Mouse (Mus musculus) bone marrow, adult 2 months (tissue): ENCODE results near the gene Ccdc158.

Experiments used
- CTCF ChIP-seq: fragments of 200-500 bp; IDR thresholded peaks from 2 replicates; pipeline ENCODE4 v1.5.1; 2011; ENCODE audit warnings: low read length, control low read depth; ENCODE audit not compliant: control insufficient read depth, insufficient read depth
- POLR2A ChIP-seq: fragments of 200-500 bp; IDR thresholded peaks from 2 replicates; pipeline ENCODE4 v1.6.1; 2011; ENCODE audit warnings: low read depth, mild to moderate bottlenecking, control low read depth, low read length, borderline replicate concordance; ENCODE audit not compliant: control insufficient read depth

- no peak for TF ChIP-seq POLR2A
- TF ChIP-seq CTCF = no peak
Observed at GRCm38 (mm10) chr5:92560201-92560600, 114.9 kb downstream of the Ccdc158 start.
